Mouse (Mus musculus) heart, embryonic 15.5 days (tissue): Measurements from ENCODE around the gene Myh7. TPM values are rescaled to one million over a fixed set of nuclear protein-coding genes. Genes with fewer than 3 reads are reported as not detected.

ENCODE experiments used
- ATAC-seq: fragments of 200-750 bp; cut with Nextera tagmentation; replicated peaks from 2 replicates; pipeline ENCODE4 v1.8.0; 2017; ENCODE audit warnings: low read depth, moderate TSS enrichment; ENCODE audit not compliant: insufficient number of reproducible peaks, insufficient read depth, low FRiP score
- H3K27ac ChIP-seq: fragments of 300-500 bp; sonication (generic); 2 replicates; pipeline ENCODE4 v1.5.1; 2015; ENCODE audit warnings: mild to moderate bottlenecking, inconsistent platforms
- H3K27me3 ChIP-seq: fragments of 300-500 bp; sonication (generic); 2 replicates; pipeline ENCODE4 v1.6.1; 2015; ENCODE audit warnings: inconsistent platforms
- H3K36me3 ChIP-seq: fragments of 300-500 bp; sonication (generic); 2 replicates; pipeline ENCODE4 v1.6.1; 2015; ENCODE audit warnings: mild to moderate bottlenecking, inconsistent platforms
- H3K4me1 ChIP-seq: fragments of 300-500 bp; sonication (generic); replicated peaks from 2 replicates; pipeline ENCODE4 v1.6.1; 2015; ENCODE audit warnings: inconsistent platforms
- H3K4me2 ChIP-seq: fragments of 300-500 bp; sonication (generic); 2 replicates; pipeline ENCODE4 v1.6.1; 2015; ENCODE audit warnings: inconsistent platforms, mild to moderate bottlenecking, moderate library complexity
- H3K4me3 ChIP-seq: fragments of 300-500 bp; sonication (generic); 2 replicates; pipeline ENCODE4 v1.5.1; 2015; ENCODE audit warnings: mild to moderate bottlenecking, inconsistent platforms
- H3K9ac ChIP-seq: fragments of 300-500 bp; sonication (generic); 2 replicates; pipeline ENCODE4 v1.6.1; 2015; ENCODE audit warnings: mild to moderate bottlenecking, inconsistent platforms
- H3K9me3 ChIP-seq: fragments of 300-500 bp; sonication (generic); replicated peaks from 2 replicates; pipeline ENCODE4 v1.6.1; 2016; ENCODE audit warnings: inconsistent platforms
- WGBS: fragments of 180-500 bp; shearing (Covaris S2); methylation state at CpG from one replicate; pipeline ENCODE4 v1.1.7; 2015; ENCODE audit warnings: mixed read lengths; 5-methylcytosine and 5-hydroxymethylcytosine counted together
- polyA plus RNA-seq: library from polyadenylated mRNA; unstranded; fragments of >200 nt; fragmentation: Nextera tagmentation; extraction: Ambion mirVana; gene quantifications from 2 replicates; pipeline ENCODE4 v1.2.1, GENCODE M21; 2015

The Myh7 gene
- polyA plus RNA-seq, 1 experiment from 2014 or later = 4,914 TPM

DNA sequence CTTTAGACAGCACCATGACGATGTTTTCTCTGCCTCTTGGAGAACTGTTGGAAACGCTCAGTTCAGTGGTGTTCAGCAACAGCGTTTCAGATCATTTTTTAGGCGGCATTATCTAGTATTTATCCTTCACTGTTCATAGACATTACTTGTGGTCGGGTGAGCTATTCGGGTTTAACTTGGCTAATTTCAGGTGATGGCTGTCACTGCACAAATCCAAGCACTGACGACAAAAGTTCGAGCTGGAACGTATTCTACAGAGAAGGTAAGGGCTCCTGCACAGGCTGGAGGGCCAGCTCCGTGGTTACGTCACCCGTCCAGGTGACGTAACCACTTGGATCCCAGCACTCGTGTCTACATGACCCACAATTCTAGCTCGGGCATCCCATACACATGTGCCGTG, 22.4 kb upstream of the Myh7 start:
- peaks cover 29% of the 10 kb centered on the region for H3K36me3 ChIP-seq
- H3K4me3 ChIP-seq = no peak overlapping the region
- ATAC-seq = no peak
- H3K9ac ChIP-seq = no peak overlapping the region
- H3K27me3 ChIP-seq = no peaks in the 10 kb centered on the region
- no peak overlapping the region for H3K4me2 ChIP-seq
- peaks cover 3% of the 10 kb centered on the region; the same call in 1 of the 2 replicates for H3K4me1 ChIP-seq
- H3K9me3 ChIP-seq = no peaks in the 10 kb centered on the region
- 89% methylated on average over 16 of the region's 16 CpGs for WGBS
- no peak overlapping the region for H3K27ac ChIP-seq

DNA sequence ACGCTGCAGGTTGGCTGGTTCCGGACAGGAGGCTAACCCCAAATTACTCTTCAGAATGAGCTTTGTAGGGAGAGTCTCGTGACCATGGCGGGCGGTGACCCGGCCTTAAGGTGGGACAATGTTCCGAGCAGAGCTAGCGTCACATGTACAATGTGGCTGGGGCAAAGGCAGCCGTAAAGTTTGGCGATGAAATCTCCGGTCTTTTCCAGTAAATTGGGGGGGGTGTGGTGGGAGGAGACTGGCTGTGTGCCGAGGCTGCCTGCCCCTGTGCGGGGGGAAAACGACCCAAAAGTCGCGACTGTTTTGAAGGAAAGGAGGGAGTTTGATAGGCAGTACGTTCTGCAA, 21.3 kb upstream of the Myh7 start:
- Histone ChIP-seq H3K27ac (peak overlapping the region; percentile 74), H3K9ac (peak overlapping the region; percentile 79), H3K36me3 (peaks cover 18% of the 10 kb centered on the region), H3K4me1 (peaks cover 3% of the 10 kb centered on the region; the same call in 1 of the 2 replicates), H3K9me3 (no peaks in the 10 kb centered on the region), H3K27me3 (no peaks in the 10 kb centered on the region), H3K4me3 (peak overlapping the region; percentile 78), H3K4me2 (peak overlapping the region; percentile 71)
- ATAC-seq = no peak; the same call in 1 of the 2 replicates
- WGBS = under 1% methylated on average over 17 of the region's 17 CpGs

DNA sequence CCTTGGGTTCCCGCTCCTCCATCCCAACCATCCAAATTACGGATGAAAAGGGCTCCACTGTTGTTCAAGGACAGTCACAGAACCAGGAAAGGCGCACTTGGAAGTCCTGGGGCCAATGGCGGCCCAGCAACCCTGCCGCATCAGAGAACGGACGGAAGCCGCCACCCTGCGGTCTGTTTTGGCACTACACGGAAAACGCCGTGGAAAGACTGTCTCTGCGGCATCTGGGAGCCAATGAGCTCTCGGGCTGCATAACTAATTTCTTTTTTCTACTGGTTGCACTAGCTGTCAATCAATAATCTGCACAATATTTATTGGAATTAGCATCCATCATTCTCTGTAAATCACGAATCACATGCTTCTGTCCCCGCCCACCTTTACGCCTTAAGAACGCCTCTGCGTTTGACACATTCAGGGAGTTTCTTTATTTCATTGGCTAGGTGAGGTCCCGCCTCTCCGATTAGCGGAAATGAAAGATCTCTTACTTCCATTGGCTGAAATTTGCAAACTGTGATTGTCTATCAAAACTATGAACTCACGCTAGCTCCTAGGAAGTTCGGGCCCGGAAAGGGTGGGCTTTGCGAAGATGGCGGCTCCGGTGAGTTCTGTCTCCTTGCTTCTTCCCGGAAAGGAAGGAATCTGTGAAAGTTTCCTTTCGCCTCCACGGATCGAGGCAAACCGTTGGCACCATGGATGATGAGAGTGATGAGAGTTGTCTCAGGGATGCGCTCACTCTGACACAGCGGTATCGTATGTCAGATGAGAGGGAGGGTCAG, 20.8 kb upstream of the Myh7 start, which contains the start of gene Ngdn:
TSS of gene Ngdn (plus strand) at position 464 of the 776 bp plus-strand sequence.
- WGBS = under 1% methylated on average over 36 of the region's 36 CpGs
- H3K36me3 ChIP-seq = peaks cover 17% of the 10 kb centered on the region
- peak within 1 kb of the TSS; percentile 95 for H3K27ac ChIP-seq

DNA sequence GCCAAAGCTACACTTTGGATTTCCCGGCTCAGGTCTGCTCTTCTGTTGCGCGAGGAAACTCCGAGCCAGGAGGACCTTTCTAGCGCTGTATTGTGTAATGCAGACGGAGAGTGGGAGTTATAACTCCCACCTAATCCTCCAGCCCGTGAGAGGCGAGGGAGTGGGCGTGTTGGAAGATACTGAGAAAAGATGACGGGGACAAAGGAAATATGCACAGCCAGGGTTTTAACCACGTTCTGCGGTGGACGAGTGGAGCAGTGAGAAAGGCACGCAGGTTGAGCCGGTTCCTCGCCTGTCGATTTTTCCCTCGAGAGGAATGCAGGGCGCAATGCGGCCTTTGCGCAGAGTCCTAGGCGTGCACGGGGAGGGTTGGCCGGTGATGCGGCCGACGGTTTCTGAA, 20.2 kb upstream of the Myh7 start:
- H3K36me3 ChIP-seq = peaks cover 17% of the 10 kb centered on the region
- no peaks in the 10 kb centered on the region for H3K9me3 ChIP-seq
- H3K9ac ChIP-seq = peak overlapping the region; percentile 68
- H3K27ac ChIP-seq = peak overlapping the region; percentile 95
- peak overlapping the region; percentile 56 for H3K4me3 ChIP-seq
- H3K4me1 ChIP-seq = peaks cover 9% of the 10 kb centered on the region
- WGBS = under 1% methylated on average over 27 of the region's 27 CpGs
- peak overlapping the region; percentile 75 for H3K4me2 ChIP-seq
- ATAC-seq = peak; percentile 41
- no peaks in the 10 kb centered on the region for H3K27me3 ChIP-seq

More for the DNA sequence above, 20.8 kb upstream of the Myh7 start, which contains the start of gene Ngdn:
- Histone ChIP-seq H3K9ac (peak within 1 kb of the TSS; percentile 79), H3K9me3 (no peaks in the 10 kb centered on the region), H3K4me2 (peak within 1 kb of the TSS; percentile 75), H3K4me3 (peak within 1 kb of the TSS; percentile 78), H3K4me1 (peaks cover 4% of the 10 kb centered on the region; the same call in 1 of the 2 replicates), H3K27me3 (no peaks in the 10 kb centered on the region)
- ATAC-seq = peak; percentile 94

DNA sequence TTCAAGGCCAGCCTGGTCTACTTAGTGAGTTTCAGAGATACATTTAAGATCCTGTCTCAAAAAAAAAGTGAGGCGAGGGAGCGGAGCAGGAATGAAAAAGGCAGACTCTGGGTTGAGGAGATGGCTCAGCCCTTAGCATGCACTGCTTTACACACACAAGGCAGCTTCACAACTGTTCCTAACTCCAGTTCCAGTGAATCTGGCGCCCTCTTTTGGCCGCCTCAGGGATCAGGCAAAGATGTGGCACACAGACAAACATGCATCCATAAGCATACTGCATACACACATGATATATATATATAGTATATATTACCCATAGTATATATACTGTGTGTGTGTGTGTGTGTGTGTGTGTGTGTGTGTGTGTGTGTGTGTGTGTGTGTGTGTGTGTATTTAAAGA, 16.7 kb upstream of the Myh7 start:
- Histone ChIP-seq H3K4me2 (no peak overlapping the region), H3K4me1 (peaks cover 27% of the 10 kb centered on the region), H3K9me3 (no peaks in the 10 kb centered on the region), H3K27ac (no peak overlapping the region), H3K27me3 (no peaks in the 10 kb centered on the region), H3K36me3 (no peaks in the 10 kb centered on the region), H3K4me3 (no peak overlapping the region), H3K9ac (no peak overlapping the region)
- WGBS = 78% methylated on average over 4 of the region's 4 CpGs
- ATAC-seq = no peak

DNA sequence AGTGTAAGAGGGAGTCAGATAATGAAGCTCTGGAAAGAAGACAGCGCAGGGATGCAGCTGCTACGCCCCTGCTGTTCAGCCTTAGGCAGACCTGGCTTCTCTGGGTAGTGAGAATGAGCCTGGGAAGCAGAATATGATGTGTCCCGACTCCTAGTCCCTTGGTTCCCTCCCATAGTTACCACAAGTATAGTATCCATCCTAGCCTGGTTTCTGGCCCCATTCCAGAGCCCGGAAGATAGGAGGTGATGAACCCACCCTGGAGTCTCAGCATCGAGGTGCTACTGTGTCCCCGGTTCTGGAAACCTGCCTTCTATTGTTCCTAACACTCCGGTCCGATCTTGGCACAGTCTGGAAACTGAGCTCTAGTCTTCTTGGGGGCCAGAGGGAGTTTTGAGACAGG, 14.0 kb upstream of the Myh7 start:
- no peak overlapping the region for H3K4me3 ChIP-seq
- 64% methylated on average over 8 of the region's 8 CpGs for WGBS
- ATAC-seq = no peak
- H3K27me3 ChIP-seq = no peaks in the 10 kb centered on the region
- H3K4me2 ChIP-seq = no peak overlapping the region
- no peaks in the 10 kb centered on the region for H3K9me3 ChIP-seq
- H3K27ac ChIP-seq = peak overlapping the region; percentile 76
- no peak overlapping the region for H3K9ac ChIP-seq
- no peaks in the 10 kb centered on the region for H3K36me3 ChIP-seq
- peaks cover 47% of the 10 kb centered on the region for H3K4me1 ChIP-seq

DNA sequence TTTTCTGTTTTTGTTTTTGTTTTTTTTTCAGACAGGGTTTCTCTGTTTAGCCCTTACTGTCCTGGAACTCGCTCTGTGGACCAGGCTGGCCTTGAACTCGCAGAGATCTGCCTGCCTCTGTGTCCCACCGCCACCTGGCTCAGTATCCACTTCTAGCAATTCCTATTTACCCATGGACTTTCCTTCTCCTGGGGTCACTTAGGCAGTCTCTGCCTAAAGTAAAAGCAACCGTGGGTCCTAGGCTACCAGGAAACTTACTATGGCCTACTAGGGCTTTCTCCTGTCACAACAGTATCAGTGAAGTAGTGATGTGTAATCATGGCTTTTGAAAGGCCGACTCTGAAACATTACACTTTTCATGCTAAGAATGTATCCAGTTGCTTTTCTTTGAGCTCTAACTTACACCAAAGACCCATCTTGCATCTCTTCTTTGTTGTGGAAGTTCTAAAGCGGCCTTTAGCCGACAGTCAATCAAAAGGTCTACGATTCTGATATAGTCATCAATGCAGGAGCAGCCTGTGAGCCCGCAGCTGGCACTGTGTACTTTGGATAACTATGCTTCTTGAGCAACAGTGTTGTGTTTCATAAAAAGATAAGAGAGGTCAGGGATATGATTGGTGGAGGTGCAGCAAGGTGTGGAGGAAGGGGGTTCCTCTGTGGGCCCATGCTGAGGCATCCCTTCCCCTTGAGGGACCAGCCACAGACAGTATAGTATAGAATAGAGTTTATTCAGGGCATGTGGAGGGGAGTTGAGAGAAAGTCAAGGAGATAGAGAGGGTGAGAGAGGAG, 12.9 kb upstream of the Myh7 start:
- Histone ChIP-seq H3K4me1 (peaks cover 58% of the 10 kb centered on the region), H3K9ac (no peak overlapping the region), H3K9me3 (no peaks in the 10 kb centered on the region), H3K4me2 (no peak overlapping the region), H3K4me3 (no peak overlapping the region), H3K27ac (0 out of 2 replicates have a peak overlapping the region, but pooled peaks have one; percentile 12), H3K36me3 (no peaks in the 10 kb centered on the region), H3K27me3 (no peaks in the 10 kb centered on the region)
- 83% methylated on average over 9 of the region's 9 CpGs for WGBS
- ATAC-seq = no peak

DNA sequence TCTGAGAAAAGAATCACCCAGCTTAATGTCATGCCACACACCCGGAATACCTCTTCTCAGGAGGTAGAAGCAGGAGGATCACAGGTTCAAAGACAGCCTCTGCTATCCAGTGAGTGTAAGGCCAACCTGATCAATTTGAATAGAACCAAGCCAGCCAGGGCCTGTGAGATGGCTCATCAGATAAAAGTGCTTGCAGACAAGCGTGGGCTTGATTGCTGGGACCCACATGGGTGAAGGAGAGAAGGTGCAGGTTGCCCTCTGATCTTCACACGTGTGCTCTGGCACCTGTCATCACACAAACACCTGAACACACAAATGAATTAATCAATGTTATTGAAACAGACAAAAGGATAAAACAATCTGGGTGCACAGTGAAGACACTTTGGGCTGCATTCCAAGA, 12.1 kb upstream of the Myh7 start:
- H3K4me2 ChIP-seq = no peak overlapping the region
- ATAC-seq = no peak
- no peak overlapping the region for H3K4me3 ChIP-seq
- peaks cover 63% of the 10 kb centered on the region for H3K4me1 ChIP-seq
- H3K9ac ChIP-seq = no peak overlapping the region
- H3K27me3 ChIP-seq = no peaks in the 10 kb centered on the region
- no peaks in the 10 kb centered on the region for H3K9me3 ChIP-seq
- 66% methylated on average over 3 of the region's 3 CpGs for WGBS
- no peaks in the 10 kb centered on the region for H3K36me3 ChIP-seq
- H3K27ac ChIP-seq = peak overlapping the region; percentile 99

DNA sequence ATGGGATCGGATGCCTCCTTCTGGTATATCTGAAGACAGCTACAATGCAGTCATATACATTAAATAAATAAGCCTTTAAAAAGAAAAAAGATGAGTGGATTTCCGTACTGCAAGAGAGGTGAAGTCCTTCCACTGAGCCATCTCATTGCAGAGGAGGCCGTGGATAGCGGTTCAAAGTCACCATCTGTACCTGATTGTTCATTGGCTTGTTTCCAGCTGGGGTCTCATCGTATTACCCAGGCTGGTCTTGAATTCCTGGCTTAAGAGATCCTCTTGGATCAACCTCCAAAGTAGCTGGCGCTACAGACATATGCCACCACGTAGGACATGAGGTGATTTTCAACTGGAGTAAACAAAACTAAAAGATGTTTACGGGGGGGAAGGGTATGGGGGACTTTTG, 11.5 kb upstream of the Myh7 start:
- ATAC-seq = no peak
- Histone ChIP-seq H3K9me3 (no peaks in the 10 kb centered on the region), H3K9ac (no peak overlapping the region), H3K36me3 (no peaks in the 10 kb centered on the region), H3K27me3 (no peaks in the 10 kb centered on the region), H3K4me1 (peaks cover 66% of the 10 kb centered on the region), H3K4me2 (no peak overlapping the region), H3K27ac (peak overlapping the region; percentile 99), H3K4me3 (no peak overlapping the region)
- WGBS = 75% methylated on average over 8 of the region's 8 CpGs

DNA sequence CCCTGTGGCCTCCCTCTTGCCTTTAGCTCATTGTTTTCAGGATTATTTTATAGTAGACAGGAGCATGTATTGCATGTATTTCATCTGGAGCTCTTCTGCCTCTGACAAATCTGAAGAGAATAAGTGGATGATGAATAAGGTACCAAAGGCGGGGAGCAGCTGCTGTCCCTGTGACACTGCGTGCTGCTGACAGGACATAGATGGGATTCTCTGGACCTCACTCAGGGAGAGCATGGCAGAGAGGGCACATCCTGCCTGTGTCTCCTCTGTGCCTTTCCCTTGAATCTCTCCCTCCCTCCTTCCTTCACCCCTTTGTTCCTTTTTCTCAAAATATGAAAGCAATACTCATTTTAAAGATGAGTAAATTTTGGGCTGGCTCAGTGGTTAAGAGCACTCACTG, 11.1 kb upstream of the Myh7 start:
- H3K4me3 ChIP-seq = no peak overlapping the region
- H3K27ac ChIP-seq = peak overlapping the region; percentile 99
- no peak overlapping the region; the same call in 1 of the 2 replicates for H3K4me2 ChIP-seq
- 42% methylated on average over 2 of the region's 2 CpGs for WGBS
- ATAC-seq = no peak
- H3K36me3 ChIP-seq = no peaks in the 10 kb centered on the region
- H3K4me1 ChIP-seq = peaks cover 66% of the 10 kb centered on the region
- H3K9me3 ChIP-seq = no peaks in the 10 kb centered on the region
- no peak overlapping the region for H3K9ac ChIP-seq
- H3K27me3 ChIP-seq = no peaks in the 10 kb centered on the region
